Mouse (Mus musculus) kidney, adult 18-20 months (tissue): ENCODE data around the gene Col6a1.
"Not testable (repeated sequence)": the region's sequence is repeated elsewhere in the genome, so short reads cannot be mapped to it uniquely, and the experiment has no call there.

Experiments used
- DNase-seq: peaks from one replicate; pipeline ENCODE4 v3.0.0; 2021

Gene Col6a1

DNA sequence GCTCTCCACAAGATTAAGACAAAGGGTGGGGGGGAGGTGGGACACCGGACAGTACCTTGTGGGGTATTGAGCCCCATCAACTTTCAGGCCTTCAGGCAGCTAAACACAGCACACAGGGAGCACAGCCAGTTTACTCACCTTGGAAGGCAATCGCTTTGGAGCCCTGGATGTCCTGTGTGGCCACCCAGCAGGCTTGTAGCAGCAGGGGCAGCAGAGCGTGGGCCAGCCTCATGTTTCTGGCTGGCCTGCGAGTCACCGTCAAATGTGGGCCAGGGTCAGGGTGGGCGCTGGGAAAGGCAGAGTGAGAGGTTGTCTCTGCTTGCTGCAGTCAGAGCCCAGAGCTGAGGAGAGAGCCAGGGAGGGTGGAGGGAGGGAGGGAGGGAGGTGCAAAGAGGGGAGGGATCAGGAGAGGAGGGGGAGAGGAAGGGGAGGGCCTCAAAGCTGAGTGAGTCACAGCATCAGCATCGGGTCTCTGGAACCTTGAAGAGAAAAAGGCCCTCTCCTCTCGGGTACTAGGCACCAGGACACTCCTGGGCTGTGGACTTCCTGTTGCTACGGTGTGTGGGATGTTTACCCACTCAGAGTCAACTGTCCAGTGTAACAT, at the start of gene Col6a1:
Col6a1 (minus strand) TSS at position 487 of the 604 bp plus-strand sequence.
- peak; percentile 3 for DNase-seq

DNA sequence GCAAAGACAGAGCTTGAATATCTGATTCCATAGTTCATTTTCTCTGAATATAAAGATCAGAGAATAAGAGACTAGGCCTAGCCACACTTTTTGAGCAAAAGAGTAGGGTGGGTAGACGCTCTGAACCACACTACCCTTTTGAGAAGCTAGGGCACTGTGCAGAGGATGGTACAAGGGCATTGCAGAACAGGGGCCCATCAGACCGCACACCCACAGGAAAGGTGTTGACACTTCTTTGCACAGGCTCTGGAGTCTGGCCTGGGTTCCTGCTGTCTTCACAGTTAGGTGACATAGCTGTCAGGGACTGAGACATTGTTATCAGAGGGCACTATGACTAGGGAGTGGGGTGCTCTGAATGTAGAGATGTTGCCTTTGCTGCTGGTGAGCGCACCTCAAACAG, 45.7 kb upstream of the Col6a1 start:
- no peak for DNase-seq

DNA sequence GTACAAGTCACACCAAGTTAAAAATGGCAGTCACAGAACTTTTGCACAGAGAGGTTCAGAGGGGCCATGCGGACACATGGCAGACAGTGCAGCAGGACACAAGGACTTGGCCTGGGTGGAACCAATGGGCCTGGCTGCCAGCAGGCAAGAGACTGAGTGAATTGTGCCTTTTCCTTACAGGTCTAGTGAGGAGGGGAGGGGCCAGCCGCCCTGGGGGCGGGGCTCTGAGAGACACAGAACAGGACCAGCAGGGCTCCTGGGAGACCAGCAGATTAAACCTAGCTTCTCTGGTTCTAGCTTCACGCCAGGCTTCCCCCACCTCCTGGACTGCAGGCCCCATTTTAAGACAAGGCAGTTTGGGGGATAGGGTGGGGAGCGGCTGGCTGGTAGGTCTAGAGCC, 45.1 kb upstream of the Col6a1 start:
- DNase-seq, result no peak

DNA sequence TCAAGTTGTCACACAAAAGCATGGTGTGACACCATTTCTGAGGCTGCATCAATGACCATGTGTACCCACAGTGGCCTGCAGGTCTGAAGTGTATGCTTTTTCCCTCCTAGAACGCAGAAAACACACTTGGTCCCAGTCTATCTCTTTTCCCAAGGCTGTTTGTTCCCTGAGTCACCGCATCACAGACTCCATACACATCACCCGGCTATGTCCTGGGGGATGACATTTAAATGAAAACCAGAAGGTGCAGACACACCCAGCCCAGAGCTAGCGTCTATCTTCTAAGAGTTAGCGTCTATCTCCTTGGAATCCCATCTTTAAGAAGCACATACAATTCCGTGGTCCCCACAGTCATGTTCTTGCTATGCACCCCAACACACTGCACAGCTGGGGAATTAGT, 43.6 kb upstream of the Col6a1 start:
- DNase-seq, result no peak

DNA sequence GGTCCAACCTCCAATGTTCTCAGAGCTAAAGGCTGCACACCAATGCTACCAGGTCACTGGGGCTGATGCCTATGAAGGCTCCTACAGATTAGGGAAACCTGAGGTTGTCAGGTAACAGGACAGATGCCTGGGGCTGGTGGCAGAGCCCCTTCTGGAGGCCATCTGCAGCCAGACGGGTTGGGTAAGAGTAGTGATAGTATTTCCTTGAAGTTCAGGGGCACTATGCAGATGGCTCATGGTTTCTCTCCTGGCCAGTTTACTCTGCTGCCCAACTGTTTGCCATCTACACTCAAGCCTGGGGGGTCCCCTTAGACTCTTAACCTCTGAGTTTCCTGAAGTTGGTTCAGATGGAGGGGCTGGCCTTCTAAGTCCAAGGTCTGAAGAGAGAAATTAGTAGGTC, 40.2 kb upstream of the Col6a1 start:
- no peak for DNase-seq

DNA sequence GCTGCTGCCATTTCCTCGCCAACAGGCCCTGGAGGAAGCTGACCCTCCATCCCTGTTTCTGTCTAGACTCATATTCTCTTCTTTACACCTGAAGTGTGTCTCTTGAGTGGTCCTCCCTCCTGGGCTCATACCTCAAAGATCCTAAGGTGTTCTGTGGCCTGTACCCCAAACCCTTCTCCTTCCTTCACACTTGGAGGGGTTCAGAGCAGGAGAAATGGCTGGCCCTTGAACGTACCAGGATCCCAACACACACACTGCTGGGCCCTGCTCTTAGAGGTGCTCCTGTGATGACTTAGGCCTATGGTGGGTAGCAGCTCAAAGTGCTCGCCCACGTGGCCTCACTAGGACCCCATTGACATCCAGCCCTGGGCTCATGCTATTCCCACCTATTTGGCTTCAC, 39.0 kb upstream of the Col6a1 start:
- DNase-seq, result no peak

DNA sequence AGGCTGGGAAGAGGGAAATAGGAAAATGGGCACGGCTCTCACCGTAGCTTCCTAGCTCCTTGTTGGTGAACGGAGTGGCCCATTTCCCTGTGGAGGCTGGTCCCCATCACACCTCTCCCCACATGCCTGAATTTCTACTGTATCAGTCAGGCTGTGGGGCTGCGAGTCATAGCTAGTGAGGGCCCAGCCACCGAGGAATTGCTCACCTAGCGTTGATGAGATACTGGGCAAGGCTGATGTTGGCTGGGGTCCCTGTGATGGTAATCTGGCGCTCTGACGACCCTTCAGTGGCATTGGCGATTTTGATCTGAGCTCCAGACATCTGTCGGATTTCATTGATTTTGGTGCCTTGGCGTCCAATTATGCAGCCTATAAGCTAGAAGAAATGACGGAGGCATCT, 37.0 kb upstream of the Col6a1 start:
- DNase-seq, result no peak

DNA sequence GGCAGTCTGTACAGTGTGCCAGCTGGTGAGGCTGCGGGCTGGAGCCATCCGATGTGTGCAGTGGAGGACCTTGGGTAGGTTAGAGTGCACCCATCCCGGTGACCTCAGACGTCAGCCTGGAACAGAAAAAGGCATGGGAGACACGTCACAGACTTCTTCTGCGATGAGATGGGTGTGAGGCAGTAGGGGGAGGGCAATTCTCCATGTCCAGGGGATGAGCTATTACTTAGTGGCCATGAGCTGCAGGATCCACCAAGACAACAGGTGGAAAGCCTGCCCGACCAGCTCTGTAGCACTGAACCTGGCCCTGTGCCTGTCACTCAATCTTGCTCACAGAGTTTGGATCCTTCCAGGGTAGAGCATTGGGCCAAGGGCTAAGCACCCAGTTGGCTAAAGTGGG, 36.4 kb upstream of the Col6a1 start:
- DNase-seq, result no peak

DNA sequence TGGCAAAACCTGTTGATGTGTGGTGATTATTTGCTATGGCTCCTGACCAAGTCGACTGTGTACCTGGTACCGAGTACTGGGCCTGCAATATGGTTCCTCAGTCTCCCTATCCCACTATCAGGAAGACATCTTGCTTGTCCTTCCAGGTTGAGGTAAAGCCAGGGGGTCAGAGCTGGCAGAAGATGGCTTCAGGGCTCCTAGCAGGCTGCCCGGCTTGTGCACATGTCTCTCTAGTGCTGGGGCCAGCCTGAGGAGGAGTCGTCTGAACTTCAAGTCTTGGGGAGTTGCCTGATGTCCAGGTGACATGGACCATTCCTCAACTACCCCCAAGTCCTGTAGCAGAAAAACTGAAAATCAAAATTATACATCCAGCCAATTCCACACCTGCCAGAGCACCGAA, 33.9 kb upstream of the Col6a1 start:
- DNase-seq, result no peak

DNA sequence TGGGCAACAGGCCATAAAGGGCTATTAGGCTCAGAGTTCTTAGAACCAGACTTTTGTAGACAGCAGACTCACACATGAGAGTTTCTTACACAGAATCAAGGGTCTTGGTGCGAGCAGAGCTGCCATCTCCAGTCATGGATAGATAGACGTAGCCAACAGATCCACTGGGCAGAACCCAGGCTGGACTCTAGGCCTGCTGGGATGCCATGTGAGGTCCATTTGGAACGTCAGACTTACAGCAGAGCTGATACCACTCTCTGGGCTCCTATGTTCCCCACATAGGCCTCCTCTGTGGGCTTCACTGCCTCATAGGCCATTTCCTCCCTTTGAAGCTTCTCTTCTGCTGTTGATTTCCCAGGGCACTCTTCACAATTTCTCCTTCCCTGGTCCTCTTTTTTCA, 27.7 kb upstream of the Col6a1 start:
- no peak for DNase-seq

DNA sequence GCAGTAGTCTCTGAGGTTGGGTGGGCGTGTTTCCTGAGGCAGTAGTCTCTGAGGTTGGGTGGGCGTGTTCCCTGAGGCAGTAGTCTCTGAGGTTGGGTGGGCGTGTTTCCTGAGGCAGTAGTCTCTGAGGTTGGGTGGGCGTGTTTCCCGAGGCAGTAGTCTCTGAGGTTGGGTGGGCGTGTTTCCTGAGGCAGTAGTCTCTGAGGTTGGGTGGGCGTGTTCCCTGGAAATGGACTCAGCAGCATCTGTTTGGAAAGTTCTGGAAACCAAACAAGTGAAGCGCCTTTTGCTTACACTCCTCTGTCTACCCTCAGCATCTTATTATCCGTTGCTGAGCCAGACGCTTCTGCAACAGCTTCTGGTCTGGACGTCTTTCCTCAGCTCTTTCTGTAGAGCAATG, 18.3 kb upstream of the Col6a1 start:
- not testable (repeated sequence) for DNase-seq

DNA sequence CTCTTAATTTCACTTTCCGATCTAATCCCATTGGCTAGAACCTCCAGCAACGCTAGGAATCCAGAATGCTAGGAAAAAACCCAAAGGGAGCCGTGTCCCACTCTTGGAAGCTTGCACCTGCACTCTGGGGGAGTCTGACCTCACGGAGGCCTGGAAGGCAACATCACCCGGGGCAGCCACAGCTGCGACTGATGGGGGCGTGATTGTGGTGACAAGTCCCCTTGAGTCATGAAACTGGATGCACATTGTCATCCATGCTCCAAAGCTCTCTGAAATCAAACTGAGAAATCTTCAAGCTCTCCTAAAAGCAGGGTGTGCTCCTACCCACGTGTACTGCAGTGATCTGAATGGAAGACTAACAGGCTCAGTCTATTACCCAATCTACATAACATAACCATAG, 10.8 kb upstream of the Col6a1 start:
- DNase-seq, result no peak

DNA sequence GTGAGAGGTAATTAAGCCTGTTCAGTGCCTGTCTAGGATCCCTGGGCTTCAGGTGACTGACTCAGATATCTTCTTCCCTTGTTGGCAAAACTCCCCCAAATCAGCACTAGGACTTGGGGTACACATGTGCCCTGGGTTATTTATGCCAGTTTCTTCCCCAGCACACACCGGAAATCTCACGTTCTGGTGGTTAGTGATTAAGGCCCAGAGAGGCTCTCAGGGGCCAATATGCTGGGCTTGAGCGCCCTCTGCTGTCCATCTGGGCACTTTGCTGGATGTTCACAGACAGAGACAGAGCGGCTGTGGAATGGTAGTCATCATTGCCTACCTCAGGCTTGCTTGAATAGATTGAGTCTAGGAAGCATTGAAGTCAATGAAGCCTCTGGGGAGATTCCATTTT, 9.0 kb upstream of the Col6a1 start:
- DNase-seq, result peak; percentile 81

DNA sequence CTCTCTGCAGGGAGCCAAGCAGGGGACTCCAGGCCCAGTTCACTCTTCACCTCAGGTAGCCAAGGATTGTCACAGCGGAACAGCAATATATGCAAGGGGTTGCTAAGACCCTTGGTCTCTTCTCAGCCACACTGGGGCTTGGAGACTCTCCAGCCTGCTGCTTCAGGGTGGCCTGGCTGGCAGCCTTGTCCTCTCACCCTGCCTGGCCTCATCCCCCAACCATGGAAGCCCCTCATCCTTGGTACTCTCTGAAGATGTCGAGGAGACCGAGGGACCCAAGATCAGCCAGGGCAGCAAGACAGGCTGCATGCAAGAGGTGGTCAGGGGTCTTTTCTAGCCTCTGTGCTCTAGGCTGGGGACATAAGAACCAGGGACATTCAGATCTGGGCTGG, 7.7 kb upstream of the Col6a1 start:
- DNase-seq, result no peak

DNA sequence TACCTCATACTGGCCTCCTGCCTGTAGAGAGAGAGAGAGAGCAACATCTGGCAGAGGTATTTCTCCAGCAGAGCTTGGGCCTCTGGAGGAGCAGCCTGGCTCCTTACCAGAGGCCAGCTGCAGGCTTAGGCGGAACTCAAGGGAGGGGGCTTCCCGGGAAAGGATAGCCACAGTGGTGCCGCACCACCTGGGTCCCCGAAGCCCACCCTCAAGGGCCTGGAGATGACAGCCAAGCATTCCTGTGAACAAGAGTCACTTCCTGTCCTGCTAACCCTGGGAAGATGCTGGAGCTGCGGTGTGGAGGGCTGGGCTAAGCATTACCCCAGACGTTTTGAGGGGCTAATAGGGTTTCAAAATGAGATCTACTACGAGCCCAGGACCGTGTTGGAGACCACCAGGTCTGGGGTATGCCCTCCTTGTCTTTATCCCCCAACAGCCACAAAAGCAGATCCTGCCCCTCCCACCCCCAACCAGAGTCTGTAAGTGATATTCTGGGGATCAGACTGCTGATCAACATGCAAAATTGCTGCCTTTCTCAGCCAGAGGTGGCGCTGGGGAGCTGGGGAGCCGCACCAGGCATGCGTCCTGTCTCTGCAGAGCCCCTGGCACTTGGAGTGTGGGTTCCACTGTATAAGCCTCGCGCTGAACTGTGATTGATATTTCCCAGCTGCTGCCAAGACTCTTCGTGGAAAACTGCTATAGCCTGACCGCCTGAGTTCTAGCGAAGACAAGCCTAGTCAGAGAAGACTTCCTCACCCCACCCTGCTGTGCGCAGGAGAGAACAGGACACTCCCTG, 7.1 kb upstream of the Col6a1 start:
- DNase-seq, result peak; percentile 56

DNA sequence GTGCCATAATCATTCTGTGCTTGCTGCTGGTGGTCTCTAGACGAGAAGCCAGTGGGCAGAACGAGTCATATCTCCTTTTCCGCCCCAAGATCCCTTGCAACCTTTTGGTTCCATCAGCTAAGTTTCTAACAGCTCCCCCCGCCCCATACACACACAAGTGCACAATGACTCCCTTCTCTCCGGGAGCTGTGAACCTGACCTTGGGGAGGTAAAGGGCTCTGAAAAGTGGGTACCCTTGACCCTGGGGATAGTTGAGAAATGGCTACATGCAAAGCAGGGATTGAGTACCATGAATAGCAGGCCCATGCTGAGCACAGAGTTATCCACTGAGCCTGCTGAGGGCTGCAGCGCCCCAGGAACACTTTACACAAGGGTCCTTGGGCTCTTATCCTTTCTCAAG, 6.4 kb upstream of the Col6a1 start:
- no peak for DNase-seq

DNA sequence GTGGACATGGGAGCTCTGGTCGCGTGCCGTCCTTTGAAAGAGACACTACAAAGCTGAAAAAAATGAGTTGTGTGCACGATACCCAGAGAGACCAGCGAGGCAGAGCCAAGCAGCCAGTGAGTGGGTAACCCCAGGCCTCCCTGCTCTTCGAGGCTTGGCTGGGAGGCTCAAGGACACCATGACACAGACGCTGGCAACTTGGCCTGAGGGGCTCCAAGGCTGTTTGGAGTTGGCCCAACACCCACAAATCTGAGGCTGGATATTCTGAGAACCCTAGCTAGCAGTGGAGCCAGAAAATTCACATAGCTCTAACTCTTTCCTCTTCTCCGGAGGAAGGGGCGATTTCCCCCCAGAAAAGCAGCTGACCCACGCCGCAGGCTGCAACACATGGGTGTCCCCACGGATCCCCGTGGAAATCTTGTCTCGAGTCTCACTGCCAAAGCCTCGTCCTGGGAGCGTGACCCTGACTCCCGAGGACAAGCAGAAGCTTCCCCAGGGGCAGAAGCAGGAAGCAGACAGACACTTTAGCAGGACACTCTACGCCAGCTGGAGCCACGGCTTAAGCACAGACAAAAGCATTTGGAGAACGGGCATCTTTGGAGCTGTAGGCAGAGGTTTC, 5.8 kb upstream of the Col6a1 start:
- no peak for DNase-seq

DNA sequence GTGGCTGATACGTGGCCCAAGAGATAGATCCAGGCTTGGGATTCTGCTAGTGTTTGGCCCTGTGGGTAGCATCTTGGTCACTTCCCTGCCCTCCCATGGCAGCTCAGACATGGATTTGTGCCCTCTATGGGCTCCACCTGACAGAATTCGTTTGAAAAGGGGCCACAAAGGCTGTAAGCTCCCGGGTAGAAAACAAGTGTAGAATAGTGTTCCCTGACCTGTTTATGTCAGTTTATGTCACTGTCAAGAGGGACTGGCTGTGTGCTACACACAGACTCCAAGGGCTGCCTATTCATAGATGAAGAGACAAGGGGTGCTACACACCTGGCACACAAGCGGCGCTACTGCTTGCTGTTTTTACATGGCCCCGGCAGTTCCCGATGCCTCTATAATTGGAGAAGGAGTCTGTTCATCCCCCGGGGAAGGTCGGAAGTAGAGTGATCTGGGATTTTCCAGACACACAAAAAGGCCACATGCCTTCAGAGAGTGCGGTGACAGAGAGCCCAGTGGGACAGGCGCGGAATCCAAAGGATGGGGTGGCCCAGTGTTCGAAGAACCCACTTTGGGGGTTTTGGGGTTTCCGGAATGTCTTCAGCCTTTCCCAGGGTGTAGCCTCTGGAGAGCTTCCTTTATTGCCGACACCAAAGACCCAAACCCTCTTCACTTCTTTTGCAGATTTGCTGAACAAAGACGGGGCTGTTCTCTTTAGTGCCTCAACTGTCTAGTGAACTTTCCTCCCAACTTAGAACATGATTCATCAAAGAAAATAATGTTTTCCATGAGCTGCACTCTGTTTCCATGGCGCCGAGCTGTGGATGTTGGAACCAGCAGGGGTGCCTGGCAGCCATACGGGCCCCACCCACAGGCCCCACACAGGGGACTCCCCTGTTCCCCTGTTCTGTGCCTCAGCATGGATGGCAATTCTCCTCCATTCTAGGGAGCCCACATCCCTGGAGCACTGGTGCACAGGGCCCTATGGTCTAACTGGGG, 4.0 kb upstream of the Col6a1 start:
- no peak for DNase-seq

DNA sequence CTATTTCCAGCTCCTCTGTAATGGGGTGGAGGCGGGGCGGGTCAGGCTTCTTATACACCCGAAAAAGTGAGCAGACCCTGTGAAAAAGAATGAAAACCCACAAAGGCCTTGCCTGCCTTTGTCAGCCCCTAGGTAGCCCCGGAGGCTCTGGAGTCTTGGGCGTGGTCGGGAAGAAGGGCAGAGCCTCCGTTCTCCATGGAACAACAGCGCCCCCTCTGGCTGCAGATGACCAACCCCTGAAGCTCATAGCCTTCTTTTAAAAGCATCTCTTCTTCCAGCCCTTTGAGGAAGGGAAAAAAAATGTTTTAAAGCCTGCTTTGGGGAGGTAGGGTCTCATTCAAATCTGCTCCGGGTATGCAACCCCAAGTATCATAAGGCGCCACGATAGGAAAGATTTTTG, 2.4 kb upstream of the Col6a1 start:
- peak; percentile 59 for DNase-seq

DNA sequence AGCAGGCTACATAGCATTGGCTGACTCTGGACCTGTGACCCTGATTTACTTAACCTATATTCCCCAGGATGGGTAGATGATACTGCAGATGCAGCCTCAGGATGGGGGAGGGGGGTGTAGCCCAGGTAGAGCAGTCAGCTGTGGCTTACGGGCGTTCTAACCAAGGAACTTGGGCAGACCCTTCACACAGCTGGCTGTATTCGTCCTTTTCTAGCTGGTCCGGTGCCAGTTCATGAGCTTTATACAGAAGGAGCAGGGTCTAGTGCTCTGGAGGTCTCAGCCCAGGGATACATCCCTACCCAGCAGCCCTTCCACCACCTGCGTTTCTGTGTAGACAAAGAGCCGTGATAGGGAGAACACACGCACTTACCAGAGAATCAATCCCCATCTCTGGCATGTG, 1.3 kb upstream of the Col6a1 start:
- no peak for DNase-seq

DNA sequence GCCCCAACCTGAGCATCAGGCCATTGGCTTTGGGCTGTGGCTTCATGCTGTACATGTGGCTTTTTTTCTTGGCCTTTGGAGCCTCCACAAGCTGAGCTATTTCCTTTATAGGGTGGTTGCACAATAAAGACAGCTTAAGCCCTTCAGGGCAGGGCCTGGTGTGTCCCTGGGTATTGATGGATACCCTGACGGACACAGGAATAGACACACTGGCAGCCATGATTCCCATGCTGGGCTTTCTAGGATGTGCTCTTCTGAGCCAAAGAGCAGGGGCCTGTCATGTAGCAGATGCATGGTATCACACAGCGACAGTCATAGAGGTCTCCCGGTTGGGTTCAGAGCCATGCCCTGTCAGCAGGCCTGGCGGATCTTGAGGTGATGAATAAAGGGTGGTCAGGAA, 898 bp upstream of the Col6a1 start:
- no peak for DNase-seq

DNA sequence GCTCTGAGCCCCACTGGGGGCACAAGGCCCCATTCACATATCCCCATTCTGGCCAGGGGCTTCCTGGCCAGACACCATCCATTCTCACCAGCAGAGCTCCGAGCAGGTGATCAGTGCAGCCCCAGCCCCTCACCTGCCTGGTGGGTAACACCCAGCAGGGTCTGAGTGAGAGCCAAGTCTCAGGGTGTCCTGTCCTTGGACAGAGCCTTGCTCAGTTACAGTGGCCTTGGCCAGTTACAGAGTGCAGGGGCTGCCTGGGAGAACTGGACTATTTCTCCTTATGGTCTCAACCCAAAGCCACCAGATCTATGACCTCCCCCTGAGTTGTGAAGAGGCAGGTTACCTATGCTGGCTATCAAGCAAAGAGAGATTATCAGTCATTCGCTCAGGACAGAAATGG, 871 bp downstream of the Col6a1 start:
- peak; percentile 1 for DNase-seq

DNA sequence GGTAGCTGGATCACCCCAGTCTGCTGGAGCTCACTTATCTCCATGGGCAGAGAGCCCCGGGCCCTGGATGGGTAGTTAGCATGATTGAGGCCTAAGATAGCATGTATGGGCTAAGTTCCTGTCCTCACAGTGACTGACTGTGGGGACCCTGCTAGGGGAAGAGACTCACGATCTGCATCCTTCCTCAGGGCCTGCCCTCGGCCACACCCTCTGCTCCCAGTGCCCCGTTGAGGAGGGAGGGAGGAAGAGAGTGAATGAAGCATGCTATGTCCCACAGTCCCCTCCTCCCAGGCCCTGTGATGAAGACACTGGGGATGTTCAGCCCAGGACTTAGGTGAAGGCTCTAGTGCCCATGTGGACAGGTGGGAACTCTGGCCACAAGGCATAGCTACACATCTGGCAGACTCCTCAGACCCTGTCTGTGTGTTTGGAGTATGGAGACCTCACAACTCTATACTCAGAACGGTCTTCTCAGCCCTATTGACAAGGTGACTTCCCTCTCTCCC, 1.7 kb downstream of the Col6a1 start:
- peak; percentile 1 for DNase-seq
